Mouse (Mus musculus) spleen, adult 2 months (tissue): Measurements from ENCODE around the gene Ttll11.

ENCODE experiments used
- CTCF ChIP-seq: fragments of 200-500 bp; IDR thresholded peaks from 2 replicates; pipeline ENCODE4 v1.5.1; 2011; ENCODE audit warnings: mild to moderate bottlenecking, inconsistent platforms; ENCODE audit not compliant: insufficient read depth, insufficient read length, insufficient replicate concordance; ENCODE audit errors: extremely low read depth
- POLR2A ChIP-seq: fragments of 200-500 bp; IDR thresholded peaks from 2 replicates; pipeline ENCODE4 v1.6.1; 2011; ENCODE audit warnings: low read depth, low read length, inconsistent platforms

- TF ChIP-seq CTCF (no peak), POLR2A (no peak)
These were observed 130.0 kb downstream of the Ttll11 start for GRCm38 (mm10) chr2:35849632-35850230.
